Mouse (Mus musculus) hindbrain, embryonic 13.5 days (tissue): ENCODE results near the gene Cmya5. TPM values are rescaled to one million over a fixed set of nuclear protein-coding genes. Genes with fewer than 3 reads are reported as not detected.

ENCODE experiments used
- ATAC-seq: fragments of 200-750 bp; cut with Nextera tagmentation; 2 replicates; pipeline ENCODE4 v1.8.0; 2017; ENCODE audit warnings: moderate TSS enrichment; ENCODE audit not compliant: low FRiP score
- H3K27ac ChIP-seq: fragments of 300-500 bp; sonication (generic); 2 replicates; pipeline ENCODE4 v1.5.1; 2015; ENCODE audit warnings: inconsistent platforms, mild to moderate bottlenecking, moderate library complexity
- H3K27me3 ChIP-seq: fragments of 300-500 bp; sonication (generic); 2 replicates; pipeline ENCODE4 v1.6.1; 2015; ENCODE audit warnings: mild to moderate bottlenecking, inconsistent platforms
- H3K36me3 ChIP-seq: fragments of 300-500 bp; sonication (generic); 2 replicates; pipeline ENCODE4 v1.6.1; 2015; ENCODE audit warnings: mild to moderate bottlenecking, inconsistent platforms
- H3K4me1 ChIP-seq: fragments of 300-500 bp; sonication (generic); replicated peaks from 2 replicates; pipeline ENCODE4 v1.6.1; 2015; ENCODE audit warnings: inconsistent platforms
- H3K4me2 ChIP-seq: fragments of 300-500 bp; sonication (generic); 2 replicates; pipeline ENCODE4 v1.6.1; 2015; ENCODE audit warnings: inconsistent platforms, mild to moderate bottlenecking, moderate library complexity
- H3K4me3 ChIP-seq: fragments of 300-500 bp; sonication (generic); 2 replicates; pipeline ENCODE4 v1.5.1; 2015; ENCODE audit warnings: mild to moderate bottlenecking, inconsistent platforms
- H3K9ac ChIP-seq: fragments of 300-500 bp; sonication (generic); 2 replicates; pipeline ENCODE4 v1.6.1; 2015; ENCODE audit warnings: mild to moderate bottlenecking, inconsistent platforms
- H3K9me3 ChIP-seq: fragments of 300-500 bp; sonication (generic); 2 replicates; pipeline ENCODE4 v1.6.1; 2016; ENCODE audit warnings: inconsistent platforms
- WGBS: fragments of 180-500 bp; shearing (Covaris S2); methylation state at CpG from one replicate; pipeline ENCODE4 v1.1.7; 2015; 5-methylcytosine and 5-hydroxymethylcytosine counted together
- polyA plus RNA-seq: library from polyadenylated mRNA; unstranded; fragments of >200 nt; fragmentation: Nextera tagmentation; extraction: Ambion mirVana; gene quantifications from 2 replicates; pipeline ENCODE4 v1.2.1, GENCODE M21; 2015

Cmya5 gene
- polyA plus RNA-seq, 1 experiment from 2014 or later, result 0.16 TPM

GRCm38 (mm10) chr13:93056091-93056490 lies 88.4 kb downstream of the Cmya5 start:
- no peaks in the 10 kb centered on the region for H3K27me3 ChIP-seq
- 97% methylated on average over 1 of the region's 1 CpGs for WGBS
- H3K4me2 ChIP-seq, result no peak overlapping the region
- no peak for ATAC-seq
- H3K27ac ChIP-seq, result no peak overlapping the region
- no peak overlapping the region for H3K4me3 ChIP-seq
- H3K9me3 ChIP-seq, result no peaks in the 10 kb centered on the region
- H3K4me1 ChIP-seq, result no peaks in the 10 kb centered on the region
- no peak overlapping the region for H3K9ac ChIP-seq
- H3K36me3 ChIP-seq, result no peaks in the 10 kb centered on the region

- 84% methylated on average over 5 of the region's 5 CpGs for WGBS
- Histone ChIP-seq H3K27me3 (no peaks in the 10 kb centered on the region), H3K9ac (no peak overlapping the region), H3K4me3 (no peak overlapping the region), H3K9me3 (no peaks in the 10 kb centered on the region), H3K36me3 (no peaks in the 10 kb centered on the region), H3K27ac (no peak overlapping the region), H3K4me2 (no peak overlapping the region), H3K4me1 (no peaks in the 10 kb centered on the region)
- ATAC-seq, result no peak
These were observed 93.0 kb downstream of the Cmya5 start for GRCm38 (mm10) chr13:93051483-93051882.

- Histone ChIP-seq H3K27me3 (no peaks in the 10 kb centered on the region), H3K36me3 (no peaks in the 10 kb centered on the region), H3K27ac (no peak overlapping the region), H3K9ac (no peak overlapping the region), H3K4me2 (no peak overlapping the region), H3K4me3 (no peak overlapping the region), H3K9me3 (no peaks in the 10 kb centered on the region), H3K4me1 (no peaks in the 10 kb centered on the region)
- ATAC-seq, result no peak
- 82% methylated on average over 9 of the region's 9 CpGs for WGBS
These were observed 103.5 kb downstream of the Cmya5 start for GRCm38 (mm10) chr13:93041021-93041420.

GRCm38 (mm10) chr13:93036218-93036617 lies 108.3 kb downstream of the Cmya5 start:
- Histone ChIP-seq H3K27me3 (no peaks in the 10 kb centered on the region), H3K9me3 (no peaks in the 10 kb centered on the region), H3K27ac (no peak overlapping the region), H3K4me1 (no peaks in the 10 kb centered on the region), H3K4me3 (no peak overlapping the region), H3K4me2 (no peak overlapping the region), H3K36me3 (no peaks in the 10 kb centered on the region), H3K9ac (no peak overlapping the region)
- 30% methylated on average over 4 of the region's 4 CpGs for WGBS
- no peak for ATAC-seq

DNA sequence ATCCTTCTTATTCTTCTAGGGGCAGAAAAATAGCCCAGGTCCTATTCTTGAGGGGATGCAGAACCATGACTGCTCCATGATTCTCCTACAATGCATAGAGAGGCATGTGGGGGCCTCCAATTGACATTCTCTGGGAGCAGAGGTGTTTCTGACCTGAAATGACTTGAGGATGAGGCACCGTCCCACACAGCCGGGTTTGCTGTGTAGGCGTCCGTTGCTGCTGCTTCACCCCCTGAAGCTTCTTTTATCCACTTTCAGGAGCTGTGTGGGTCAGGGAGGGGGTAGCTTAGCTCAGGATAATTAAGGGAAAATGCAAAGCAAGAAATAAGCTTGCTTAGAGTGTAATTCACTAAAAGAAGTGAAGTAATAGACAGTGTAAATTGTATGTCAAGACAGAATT lies 115.2 kb downstream of the Cmya5 start:
- Histone ChIP-seq H3K27ac (no peak overlapping the region), H3K4me2 (no peak overlapping the region), H3K9me3 (0 out of 2 replicates have a peak, but pooled peaks cover 3% of the 10 kb centered on the region), H3K27me3 (no peaks in the 10 kb centered on the region), H3K4me1 (no peaks in the 10 kb centered on the region), H3K36me3 (no peaks in the 10 kb centered on the region), H3K4me3 (no peak overlapping the region), H3K9ac (no peak overlapping the region)
- 71% methylated on average over 4 of the region's 4 CpGs for WGBS
- no peak for ATAC-seq

- Histone ChIP-seq H3K4me3 (no peak overlapping the region), H3K27ac (no peak overlapping the region), H3K27me3 (no peaks in the 10 kb centered on the region), H3K9me3 (0 out of 2 replicates have a peak, but pooled peaks cover 3% of the 10 kb centered on the region), H3K4me1 (no peaks in the 10 kb centered on the region), H3K36me3 (no peaks in the 10 kb centered on the region), H3K4me2 (no peak overlapping the region), H3K9ac (no peak overlapping the region)
- no peak for ATAC-seq
- WGBS, result 51% methylated on average over 2 of the region's 2 CpGs
These were observed 119.7 kb downstream of the Cmya5 start for GRCm38 (mm10) chr13:93024837-93025236.

GRCm38 (mm10) chr13:93022158-93022557 lies 122.4 kb downstream of the Cmya5 start:
- Histone ChIP-seq H3K4me2 (no peak overlapping the region), H3K4me3 (no peak overlapping the region), H3K27ac (no peak overlapping the region), H3K36me3 (no peaks in the 10 kb centered on the region), H3K9ac (no peak overlapping the region), H3K4me1 (no peaks in the 10 kb centered on the region), H3K27me3 (no peaks in the 10 kb centered on the region), H3K9me3 (no peaks in the 10 kb centered on the region)
- 50% methylated on average over 1 of the region's 1 CpGs for WGBS
- ATAC-seq, result no peak

DNA sequence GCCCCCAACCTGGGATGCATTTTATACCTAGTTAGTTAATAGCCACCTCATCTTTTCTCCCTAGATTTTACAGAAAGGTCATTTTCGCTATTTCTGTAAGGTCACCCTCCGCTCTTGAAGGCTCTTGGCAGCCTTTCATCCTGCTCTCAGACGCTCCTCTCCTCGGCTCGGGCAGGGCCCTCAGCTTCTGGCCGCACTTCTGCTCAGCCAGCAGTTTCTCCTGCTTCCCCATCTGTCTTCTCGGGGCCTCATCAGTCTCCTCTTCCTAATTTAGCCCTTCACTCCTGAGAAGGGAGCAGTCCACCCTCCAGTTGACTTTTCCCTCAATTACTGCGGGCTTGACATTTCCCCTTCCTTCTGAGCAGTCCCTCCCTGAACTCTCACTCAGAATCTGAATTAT lies 131.6 kb downstream of the Cmya5 start:
- Histone ChIP-seq H3K9ac (no peak overlapping the region), H3K27ac (no peak overlapping the region), H3K4me3 (no peak overlapping the region), H3K9me3 (no peaks in the 10 kb centered on the region), H3K4me1 (no peaks in the 10 kb centered on the region), H3K36me3 (no peaks in the 10 kb centered on the region), H3K4me2 (no peak overlapping the region), H3K27me3 (no peaks in the 10 kb centered on the region)
- WGBS, result 83% methylated on average over 8 of the region's 8 CpGs
- ATAC-seq, result no peak

DNA sequence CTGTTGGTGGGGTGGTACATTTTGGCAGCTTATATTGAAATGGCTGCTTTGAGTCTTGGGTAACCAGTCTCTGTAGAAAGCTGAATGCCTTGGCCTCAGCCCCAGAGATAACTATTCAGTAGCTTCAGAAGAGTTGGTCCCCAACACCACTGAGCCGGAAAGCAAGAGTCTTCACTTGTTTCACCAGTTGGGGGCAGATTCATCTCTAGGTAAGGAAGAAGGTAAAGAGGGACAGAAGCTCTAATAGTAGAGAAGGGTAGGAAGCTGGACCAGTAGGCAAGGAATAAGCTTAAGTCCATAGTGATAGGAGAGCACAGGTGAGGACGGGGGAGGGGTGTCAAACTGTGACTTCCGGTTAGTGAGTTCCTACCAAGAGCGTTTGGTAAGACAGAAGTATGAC lies 133.2 kb downstream of the Cmya5 start:
- WGBS, result 89% methylated on average over 4 of the region's 4 CpGs
- Histone ChIP-seq H3K36me3 (no peaks in the 10 kb centered on the region), H3K27ac (no peak overlapping the region), H3K9ac (no peak overlapping the region), H3K4me2 (no peak overlapping the region), H3K27me3 (no peaks in the 10 kb centered on the region), H3K4me3 (no peak overlapping the region), H3K4me1 (no peaks in the 10 kb centered on the region), H3K9me3 (no peaks in the 10 kb centered on the region)
- no peak for ATAC-seq

- no peak overlapping the region for H3K4me3 ChIP-seq
- H3K27ac ChIP-seq, result no peak overlapping the region
- no peak overlapping the region for H3K4me2 ChIP-seq
- WGBS, result 81% methylated on average over 7 of the region's 7 CpGs
- no peaks in the 10 kb centered on the region for H3K27me3 ChIP-seq
- no peaks in the 10 kb centered on the region for H3K9me3 ChIP-seq
- no peaks in the 10 kb centered on the region for H3K4me1 ChIP-seq
- no peak overlapping the region for H3K9ac ChIP-seq
- no peaks in the 10 kb centered on the region for H3K36me3 ChIP-seq
- ATAC-seq, result no peak
These were observed 134.0 kb downstream of the Cmya5 start for GRCm38 (mm10) chr13:93010524-93010923.

DNA sequence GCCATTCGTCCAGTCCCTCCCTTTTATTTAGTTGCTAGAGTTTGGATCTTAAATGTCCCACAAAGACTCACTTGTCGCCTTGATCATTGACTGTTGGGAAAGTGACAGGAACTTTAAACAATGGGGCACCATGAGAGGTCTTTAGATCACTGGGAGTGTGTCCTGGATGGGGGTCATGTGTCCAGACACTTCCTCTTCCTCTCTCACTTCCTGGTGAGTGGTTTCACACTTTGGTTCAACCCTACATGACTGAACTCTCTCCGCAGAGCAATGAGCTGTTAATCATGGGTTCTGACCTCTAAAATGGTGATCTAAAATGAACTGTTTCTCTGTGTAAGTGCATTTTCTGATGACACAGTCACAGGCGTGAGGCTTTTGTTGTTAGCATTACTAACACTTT lies 137.4 kb downstream of the Cmya5 start:
- no peak for ATAC-seq
- H3K27ac ChIP-seq, result no peak overlapping the region
- H3K4me1 ChIP-seq, result no peaks in the 10 kb centered on the region
- H3K9ac ChIP-seq, result no peak overlapping the region
- WGBS, result 80% methylated on average over 4 of the region's 4 CpGs
- H3K36me3 ChIP-seq, result no peaks in the 10 kb centered on the region
- no peak overlapping the region for H3K4me2 ChIP-seq
- H3K27me3 ChIP-seq, result no peaks in the 10 kb centered on the region
- H3K9me3 ChIP-seq, result no peaks in the 10 kb centered on the region
- no peak overlapping the region for H3K4me3 ChIP-seq

GRCm38 (mm10) chr13:93006347-93006746 lies 138.2 kb downstream of the Cmya5 start:
- Histone ChIP-seq H3K4me1 (no peaks in the 10 kb centered on the region), H3K4me3 (no peak overlapping the region), H3K27ac (no peak overlapping the region), H3K9ac (no peak overlapping the region), H3K36me3 (no peaks in the 10 kb centered on the region), H3K27me3 (no peaks in the 10 kb centered on the region), H3K9me3 (no peaks in the 10 kb centered on the region), H3K4me2 (no peak overlapping the region)
- ATAC-seq, result no peak
- WGBS, result 87% methylated on average over 4 of the region's 4 CpGs

DNA sequence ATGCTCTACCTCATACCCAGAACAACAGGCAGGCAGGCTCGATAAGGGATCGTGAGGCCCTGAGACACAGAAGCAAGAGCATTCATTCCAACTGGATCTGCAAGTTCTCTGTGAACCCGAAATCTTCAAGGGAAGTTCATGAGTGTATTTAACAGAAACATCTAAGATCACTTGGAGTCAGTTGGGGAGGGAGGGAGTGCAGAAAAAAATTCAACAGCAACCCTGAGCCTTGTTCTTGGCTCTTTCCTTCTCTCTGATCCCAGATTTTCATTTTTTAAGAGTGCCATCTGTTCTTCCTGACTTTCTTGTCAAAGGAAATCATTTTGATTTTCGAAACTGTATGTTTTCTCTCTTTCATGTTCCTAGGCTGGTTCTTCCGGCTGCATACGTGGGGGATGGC lies 140.5 kb downstream of the Cmya5 start:
- H3K4me3 ChIP-seq, result no peak overlapping the region
- 0 out of 2 replicates have a peak, but pooled peaks cover 7% of the 10 kb centered on the region for H3K4me1 ChIP-seq
- no peak overlapping the region for H3K4me2 ChIP-seq
- 89% methylated on average over 6 of the region's 6 CpGs for WGBS
- H3K27me3 ChIP-seq, result no peaks in the 10 kb centered on the region
- ATAC-seq, result no peak
- H3K9ac ChIP-seq, result no peak overlapping the region
- H3K27ac ChIP-seq, result no peak overlapping the region
- no peaks in the 10 kb centered on the region for H3K36me3 ChIP-seq
- no peaks in the 10 kb centered on the region for H3K9me3 ChIP-seq

DNA sequence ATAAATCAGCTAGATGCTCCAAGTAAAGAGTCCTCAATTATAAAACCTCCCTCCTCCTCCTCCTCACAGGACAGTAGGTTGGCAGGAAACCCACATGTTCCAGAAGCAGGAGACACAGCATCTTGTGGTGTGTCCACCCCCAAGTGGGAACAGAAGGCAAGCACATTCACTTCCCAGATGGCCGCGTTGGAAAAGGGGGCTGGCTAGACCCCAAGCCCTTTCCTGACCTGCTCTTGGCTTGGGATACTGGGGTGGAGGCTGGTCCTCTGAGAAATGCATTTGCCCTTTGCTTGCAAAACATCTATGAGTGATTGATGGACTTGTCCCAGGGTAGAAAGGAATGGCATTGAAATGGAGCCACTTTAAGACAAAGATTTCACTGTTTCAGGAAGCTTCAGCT lies 142.1 kb downstream of the Cmya5 start:
- ATAC-seq, result no peak
- H3K9me3 ChIP-seq, result no peaks in the 10 kb centered on the region
- WGBS, result 60% methylated on average over 2 of the region's 2 CpGs
- H3K4me1 ChIP-seq, result 0 out of 2 replicates have a peak, but pooled peaks cover 7% of the 10 kb centered on the region
- no peaks in the 10 kb centered on the region for H3K36me3 ChIP-seq
- no peak overlapping the region for H3K27ac ChIP-seq
- H3K4me3 ChIP-seq, result no peak overlapping the region
- H3K27me3 ChIP-seq, result no peaks in the 10 kb centered on the region
- H3K4me2 ChIP-seq, result no peak overlapping the region
- H3K9ac ChIP-seq, result no peak overlapping the region
